Mouse (Mus musculus) testis, adult 2 months (tissue): ENCODE measurements around the gene Lrmda.

Experiments used
- CTCF ChIP-seq: fragments of 200-500 bp; IDR thresholded peaks from 2 replicates; pipeline ENCODE4 v1.5.1; 2012; ENCODE audit warnings: low read depth, mild to moderate bottlenecking, inconsistent platforms, low read length, moderate library complexity; ENCODE audit not compliant: control insufficient read depth, insufficient read depth, insufficient replicate concordance
- POLR2A ChIP-seq: fragments of 200-500 bp; IDR thresholded peaks from 2 replicates; pipeline ENCODE4 v1.6.1; 2012; ENCODE audit warnings: low read depth, mild to moderate bottlenecking, inconsistent platforms, low read length, moderate library complexity; ENCODE audit not compliant: control insufficient read depth

- TF ChIP-seq CTCF (no peak), POLR2A (no peak)
Observed at GRCm38 (mm10) chr14:22781709-22782108, 762.2 kb downstream of the Lrmda start.
